Mouse (Mus musculus) embryo, embryonic 9.5 days (tissue): ENCODE data around the gene 9130230L23Rik.
"Not testable (repeated sequence)": the region's sequence is repeated elsewhere in the genome, so short reads cannot be mapped to it uniquely, and the experiment has no call there.

ENCODE experiments used
- DNase-seq: peaks from one replicate; pipeline ENCODE4 v3.0.0-alpha.2; 2017; ENCODE audit errors: extremely low spot score

9130230L23Rik gene

GRCm38 (mm10) chr5:66005041-66005678 lies 1.1 kb upstream of the 9130230L23Rik start:
- no peak for DNase-seq

GRCm38 (mm10) chr5:66001232-66001631 lies 2.9 kb downstream of the 9130230L23Rik start:
- no peak for DNase-seq

GRCm38 (mm10) chr5:66000567-66001125 lies 3.4 kb downstream of the 9130230L23Rik start:
- no peak for DNase-seq

GRCm38 (mm10) chr5:66000074-66000473 lies 4.0 kb downstream of the 9130230L23Rik start:
- no peak for DNase-seq

GRCm38 (mm10) chr5:65999106-65999505 lies 5.0 kb downstream of the 9130230L23Rik start:
- no peak for DNase-seq

GRCm38 (mm10) chr5:65997813-65998212 lies 6.3 kb downstream of the 9130230L23Rik start:
- no peak for DNase-seq

GRCm38 (mm10) chr5:65994643-65995042 lies 9.4 kb downstream of the 9130230L23Rik start:
- no peak for DNase-seq

- no peak for DNase-seq
These were observed 12.9 kb downstream of the 9130230L23Rik start for GRCm38 (mm10) chr5:65991191-65991590.

- not testable (repeated sequence) for DNase-seq
These were observed 17.1 kb downstream of the 9130230L23Rik start for GRCm38 (mm10) chr5:65987004-65987403.

GRCm38 (mm10) chr5:65986426-65986825 lies 17.7 kb downstream of the 9130230L23Rik start:
- no peak for DNase-seq

GRCm38 (mm10) chr5:65975731-65976130 lies 28.4 kb downstream of the 9130230L23Rik start:
- DNase-seq, result no peak

- DNase-seq, result no peak
These were observed 30.9 kb downstream of the 9130230L23Rik start for GRCm38 (mm10) chr5:65973189-65973588.

- DNase-seq, result no peak
These were observed 36.1 kb downstream of the 9130230L23Rik start for GRCm38 (mm10) chr5:65968004-65968403.

GRCm38 (mm10) chr5:65967091-65967490 lies 37.0 kb downstream of the 9130230L23Rik start:
- no peak for DNase-seq

GRCm38 (mm10) chr5:65965771-65966279 lies 38.3 kb downstream of the 9130230L23Rik start:
- DNase-seq, result no peak

GRCm38 (mm10) chr5:65963291-65963690 lies 40.8 kb downstream of the 9130230L23Rik start:
- DNase-seq, result no peak

- DNase-seq, result no peak
These were observed 43.5 kb downstream of the 9130230L23Rik start for GRCm38 (mm10) chr5:65960597-65960950.

GRCm38 (mm10) chr5:65959893-65960596 lies 44.0 kb downstream of the 9130230L23Rik start:
- no peak for DNase-seq

- DNase-seq, result no peak
These were observed 45.5 kb downstream of the 9130230L23Rik start for GRCm38 (mm10) chr5:65958597-65958996.

GRCm38 (mm10) chr5:65956144-65957008 lies 47.7 kb downstream of the 9130230L23Rik start:
- no peak for DNase-seq

- peak; percentile 79 for DNase-seq
These were observed 48.5 kb downstream of the 9130230L23Rik start for GRCm38 (mm10) chr5:65955343-65956143.
